Mouse (Mus musculus): ENCODE data around the gene Wscd1. TPM values are rescaled to one million over a fixed set of nuclear protein-coding genes. Genes with fewer than 3 reads are reported as not detected.

Wscd1 gene
- polyA plus RNA-seq, 1 experiment from 2014 or later, result 23.1 TPM

DNA sequence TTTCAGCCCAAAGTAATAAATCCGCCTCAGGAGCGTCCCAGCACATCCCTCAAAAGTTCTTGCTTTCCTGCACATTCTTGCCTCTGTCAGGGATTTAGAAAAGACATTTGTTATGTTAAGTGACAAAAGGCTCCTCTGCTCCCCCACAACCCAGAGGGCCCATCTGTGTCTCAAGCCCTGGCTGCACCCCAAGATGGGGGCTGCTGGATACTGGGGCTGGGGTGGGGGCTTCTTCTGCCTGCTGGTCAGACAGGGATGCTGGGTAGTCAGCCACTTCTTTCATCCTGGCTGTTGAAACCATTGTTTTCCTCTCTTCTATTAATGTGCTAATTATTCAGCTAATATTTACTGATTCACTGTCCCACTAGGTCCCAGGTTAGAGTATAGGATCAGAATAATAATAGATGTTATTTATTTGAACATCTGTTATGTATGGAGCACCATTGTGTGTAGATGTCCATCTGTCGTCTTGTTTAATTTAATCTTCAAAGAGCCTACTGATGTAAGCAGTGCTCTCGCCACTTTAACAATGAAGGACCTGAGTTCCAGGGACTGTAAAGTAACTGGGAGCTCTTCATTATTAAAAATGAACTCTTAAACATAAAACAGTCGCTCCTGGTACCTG is 14.0 kb downstream of the Wscd1 start:
- WGBS, result 18% methylated on average over 5 of the region's 5 CpGs

DNA sequence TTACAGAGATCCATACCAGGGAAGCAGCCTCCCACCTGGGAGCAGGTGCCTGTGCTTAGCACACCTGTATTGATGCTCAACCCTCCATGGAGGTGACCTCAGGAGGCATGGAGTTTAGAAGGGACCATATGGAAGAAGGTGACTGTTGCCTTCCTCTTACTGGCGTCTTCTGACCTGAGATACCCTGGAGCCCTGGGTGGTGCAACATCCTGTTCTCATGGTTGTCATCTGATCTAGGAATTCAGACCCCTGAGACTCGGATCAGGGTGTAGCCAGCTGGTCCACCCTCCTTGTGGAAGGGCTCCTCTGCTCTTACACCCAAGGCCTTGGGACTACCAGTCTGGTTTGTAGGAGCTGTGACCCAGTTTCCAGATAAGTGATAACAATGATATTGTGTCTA is 15.0 kb downstream of the Wscd1 start:
- H3K36me3 ChIP-seq (ENCODE audit: control insufficient read depth, insufficient read depth, low read length), result peaks cover 43% of the 10 kb centered on the region
- WGBS, result 88% methylated on average over 2 of the region's 2 CpGs
- no peak overlapping the region for H3K4me2 ChIP-seq (ENCODE audit: low read length)
- DNase-seq (ENCODE audit: low spot score) (no peak), ATAC-seq (no peak)
- no peaks in the 10 kb centered on the region for H3K27me3 ChIP-seq (replicated peaks; ENCODE audit: control insufficient read depth, insufficient read depth, low read length)
- H3K4me3 ChIP-seq (ENCODE audit: low read depth, low read length), result no peak overlapping the region
- H3K9ac ChIP-seq (ENCODE audit: low read length), result no peak overlapping the region
- peaks cover 19% of the 10 kb centered on the region for H3K4me1 ChIP-seq (ENCODE audit: control insufficient read depth, insufficient read depth, low read length)
- no peaks in the 10 kb centered on the region for H3K9me3 ChIP-seq (replicated peaks; ENCODE audit: control insufficient read depth, low read length)
- H3K27ac ChIP-seq (ENCODE audit: low read depth, low read length), result no peak overlapping the region

More for the DNA sequence above, 14.0 kb downstream of the Wscd1 start:
- Histone ChIP-seq H3K27ac (ENCODE audit: low read depth, low read length) (peak overlapping the region; percentile 77), H3K4me2 (ENCODE audit: low read length) (no peak overlapping the region), H3K4me1 (ENCODE audit: control insufficient read depth, insufficient read depth, low read length) (peaks cover 21% of the 10 kb centered on the region), H3K9ac (ENCODE audit: low read length) (no peak overlapping the region), H3K27me3 (replicated peaks; ENCODE audit: control insufficient read depth, insufficient read depth, low read length) (no peaks in the 10 kb centered on the region), H3K4me3 (ENCODE audit: low read depth, low read length) (no peak overlapping the region), H3K9me3 (replicated peaks; ENCODE audit: control insufficient read depth, low read length) (no peaks in the 10 kb centered on the region), H3K36me3 (ENCODE audit: control insufficient read depth, insufficient read depth, low read length) (peaks cover 36% of the 10 kb centered on the region)
- DNase-seq (ENCODE audit: low spot score) (peak; percentile 57), ATAC-seq (peak; percentile 67)

DNA sequence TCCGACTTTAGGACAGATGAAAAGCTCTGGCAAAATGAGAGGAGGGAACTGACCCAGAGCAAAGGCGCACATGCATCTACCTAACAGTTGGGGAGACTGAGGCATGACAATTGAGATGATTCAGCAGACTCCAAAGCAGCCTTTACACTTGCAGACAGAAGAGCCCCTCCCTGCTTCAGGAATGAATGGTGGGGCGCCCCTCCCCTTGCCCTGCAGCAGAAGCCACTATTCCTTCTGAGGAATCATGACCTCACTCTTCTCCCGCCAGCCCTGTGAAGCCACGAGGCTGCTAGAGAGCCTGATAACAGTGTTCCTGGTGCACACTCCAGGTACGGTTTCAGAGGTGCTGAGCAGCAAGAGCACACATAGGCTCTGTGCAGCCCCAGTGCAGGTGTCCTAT is 15.6 kb downstream of the Wscd1 start:
- WGBS, result 64% methylated on average over 6 of the region's 6 CpGs
- DNase-seq (ENCODE audit: low spot score) (no peak), ATAC-seq (no peak)
- no peaks in the 10 kb centered on the region for H3K27me3 ChIP-seq (replicated peaks; ENCODE audit: control insufficient read depth, insufficient read depth, low read length)
- no peak overlapping the region for H3K9ac ChIP-seq (ENCODE audit: low read length)
- no peaks in the 10 kb centered on the region for H3K9me3 ChIP-seq (replicated peaks; ENCODE audit: control insufficient read depth, low read length)
- no peak overlapping the region for H3K4me2 ChIP-seq (ENCODE audit: low read length)
- no peak overlapping the region for H3K4me3 ChIP-seq (ENCODE audit: low read depth, low read length)
- peaks cover 39% of the 10 kb centered on the region for H3K36me3 ChIP-seq (ENCODE audit: control insufficient read depth, insufficient read depth, low read length)
- H3K27ac ChIP-seq (ENCODE audit: low read depth, low read length), result no peak overlapping the region
- peaks cover 19% of the 10 kb centered on the region for H3K4me1 ChIP-seq (ENCODE audit: control insufficient read depth, insufficient read depth, low read length)

DNA sequence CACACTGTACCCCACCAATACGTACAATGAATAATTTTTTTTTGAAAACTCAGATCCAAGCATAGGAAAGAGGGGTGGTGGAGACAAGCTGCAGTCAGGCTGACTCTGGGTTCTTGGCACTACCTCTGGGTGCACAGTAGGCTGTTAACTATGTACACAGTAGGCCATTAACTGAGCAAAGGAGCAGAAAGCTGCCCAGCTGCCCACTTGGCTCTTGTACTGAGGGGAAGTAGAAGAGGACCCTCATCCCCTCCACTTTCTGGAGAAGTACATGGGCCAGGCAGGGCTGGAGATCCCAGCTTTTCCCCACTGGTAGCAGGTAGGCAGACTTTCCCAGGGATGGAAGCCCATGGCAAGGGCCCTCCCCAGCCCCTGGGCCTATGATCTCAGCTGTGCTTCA is 16.7 kb downstream of the Wscd1 start:
- Histone ChIP-seq H3K4me3 (ENCODE audit: low read depth, low read length) (no peak overlapping the region), H3K4me2 (ENCODE audit: low read length) (no peak overlapping the region), H3K36me3 (ENCODE audit: control insufficient read depth, insufficient read depth, low read length) (peaks cover 45% of the 10 kb centered on the region), H3K9ac (ENCODE audit: low read length) (no peak overlapping the region), H3K9me3 (replicated peaks; ENCODE audit: control insufficient read depth, low read length) (no peaks in the 10 kb centered on the region), H3K27me3 (replicated peaks; ENCODE audit: control insufficient read depth, insufficient read depth, low read length) (no peaks in the 10 kb centered on the region), H3K4me1 (ENCODE audit: control insufficient read depth, insufficient read depth, low read length) (peaks cover 19% of the 10 kb centered on the region), H3K27ac (ENCODE audit: low read depth, low read length) (no peak overlapping the region)
- no peak for DNase-seq (ENCODE audit: low spot score)
- 90% methylated on average over 1 of the region's 1 CpGs for WGBS
- no peak for ATAC-seq

DNA sequence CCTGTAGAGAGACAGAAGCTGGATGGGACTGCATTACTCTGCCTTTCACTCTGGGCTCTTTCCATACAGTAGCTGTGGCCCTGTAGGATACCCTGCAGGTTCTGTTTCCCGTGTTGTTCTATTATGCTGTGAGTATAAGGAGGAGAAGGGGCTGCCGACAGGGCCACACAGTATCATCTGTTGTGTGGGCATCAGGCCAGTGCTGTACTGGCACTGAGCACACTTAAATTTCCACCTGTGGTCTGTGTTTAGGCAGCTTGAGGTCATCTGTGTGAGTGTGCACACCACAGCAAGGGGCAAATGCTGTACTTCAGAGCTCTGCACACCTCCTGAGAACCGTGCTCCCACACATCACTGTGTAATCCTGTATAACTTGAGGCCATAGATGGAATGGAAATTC is 18.0 kb downstream of the Wscd1 start:
- Histone ChIP-seq H3K9ac (ENCODE audit: low read length) (no peak overlapping the region), H3K36me3 (ENCODE audit: control insufficient read depth, insufficient read depth, low read length) (peaks cover 57% of the 10 kb centered on the region), H3K4me3 (ENCODE audit: low read depth, low read length) (no peak overlapping the region), H3K9me3 (replicated peaks; ENCODE audit: control insufficient read depth, low read length) (no peaks in the 10 kb centered on the region), H3K4me2 (ENCODE audit: low read length) (no peak overlapping the region), H3K27ac (ENCODE audit: low read depth, low read length) (no peak overlapping the region), H3K4me1 (ENCODE audit: control insufficient read depth, insufficient read depth, low read length) (peaks cover 18% of the 10 kb centered on the region), H3K27me3 (replicated peaks; ENCODE audit: control insufficient read depth, insufficient read depth, low read length) (no peaks in the 10 kb centered on the region)
- 75% methylated on average over 3 of the region's 3 CpGs for WGBS
- ATAC-seq (no peak), DNase-seq (ENCODE audit: low spot score) (no peak)

DNA sequence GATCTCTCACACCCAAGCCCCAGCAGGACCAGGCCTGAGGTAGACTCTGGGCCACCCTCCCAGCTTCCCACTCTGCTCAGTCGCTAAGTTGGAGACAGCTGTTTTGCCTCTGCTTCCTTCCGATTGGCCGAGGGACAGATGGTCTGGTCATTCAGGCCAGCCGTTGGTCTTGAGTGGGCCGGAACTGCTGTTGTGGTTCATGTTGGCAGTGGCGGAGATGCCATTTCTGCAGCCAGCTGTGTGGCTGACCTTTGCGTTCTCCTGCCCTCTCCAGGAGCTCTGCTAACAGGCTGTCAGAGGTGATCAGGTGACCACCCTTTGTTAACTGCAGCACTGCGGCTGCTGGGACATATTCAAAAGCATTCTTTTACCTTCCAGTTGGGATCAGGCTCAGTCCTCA is 20.0 kb downstream of the Wscd1 start:
- Histone ChIP-seq H3K9ac (ENCODE audit: low read length) (no peak overlapping the region), H3K4me2 (ENCODE audit: low read length) (no peak overlapping the region), H3K36me3 (ENCODE audit: control insufficient read depth, insufficient read depth, low read length) (peaks cover 63% of the 10 kb centered on the region), H3K27ac (ENCODE audit: low read depth, low read length) (no peak overlapping the region), H3K4me3 (ENCODE audit: low read depth, low read length) (no peak overlapping the region), H3K27me3 (replicated peaks; ENCODE audit: control insufficient read depth, insufficient read depth, low read length) (no peaks in the 10 kb centered on the region), H3K9me3 (replicated peaks; ENCODE audit: control insufficient read depth, low read length) (no peaks in the 10 kb centered on the region), H3K4me1 (ENCODE audit: control insufficient read depth, insufficient read depth, low read length) (peaks cover 4% of the 10 kb centered on the region; the same call in 1 of the 2 replicates)
- ATAC-seq, result no peak
- no peak for DNase-seq (ENCODE audit: low spot score)
- WGBS, result 72% methylated on average over 8 of the region's 8 CpGs

DNA sequence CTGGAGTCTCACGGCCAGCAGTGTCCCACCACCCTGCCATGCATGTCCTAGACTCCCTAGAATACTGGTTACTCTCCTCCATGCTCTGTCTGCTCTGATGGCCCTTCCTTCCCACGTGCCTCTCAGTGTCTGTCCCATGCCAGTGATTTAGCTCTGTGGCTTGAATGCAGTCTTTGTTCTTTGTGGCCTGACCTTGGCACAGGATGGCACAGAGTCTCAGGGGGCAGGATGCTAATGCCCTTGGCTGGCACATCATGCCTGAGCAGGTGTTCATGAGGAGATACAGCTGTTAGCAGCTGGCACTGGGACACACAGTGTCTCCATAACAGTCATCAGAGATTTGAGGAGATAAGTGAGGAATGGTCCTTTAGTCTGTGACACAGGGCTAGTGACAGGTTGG is 20.8 kb downstream of the Wscd1 start:
- H3K9ac ChIP-seq (ENCODE audit: low read length), result no peak overlapping the region
- DNase-seq (ENCODE audit: low spot score) (no peak), ATAC-seq (no peak)
- peaks cover 68% of the 10 kb centered on the region for H3K36me3 ChIP-seq (ENCODE audit: control insufficient read depth, insufficient read depth, low read length)
- H3K4me2 ChIP-seq (ENCODE audit: low read length), result no peak overlapping the region
- H3K9me3 ChIP-seq (replicated peaks; ENCODE audit: control insufficient read depth, low read length), result no peaks in the 10 kb centered on the region
- 64% methylated on average over 2 of the region's 2 CpGs for WGBS
- peaks cover 4% of the 10 kb centered on the region; the same call in 1 of the 2 replicates for H3K4me1 ChIP-seq (ENCODE audit: control insufficient read depth, insufficient read depth, low read length)
- H3K4me3 ChIP-seq (ENCODE audit: low read depth, low read length), result no peak overlapping the region
- no peaks in the 10 kb centered on the region for H3K27me3 ChIP-seq (replicated peaks; ENCODE audit: control insufficient read depth, insufficient read depth, low read length)
- no peak overlapping the region for H3K27ac ChIP-seq (ENCODE audit: low read depth, low read length)

DNA sequence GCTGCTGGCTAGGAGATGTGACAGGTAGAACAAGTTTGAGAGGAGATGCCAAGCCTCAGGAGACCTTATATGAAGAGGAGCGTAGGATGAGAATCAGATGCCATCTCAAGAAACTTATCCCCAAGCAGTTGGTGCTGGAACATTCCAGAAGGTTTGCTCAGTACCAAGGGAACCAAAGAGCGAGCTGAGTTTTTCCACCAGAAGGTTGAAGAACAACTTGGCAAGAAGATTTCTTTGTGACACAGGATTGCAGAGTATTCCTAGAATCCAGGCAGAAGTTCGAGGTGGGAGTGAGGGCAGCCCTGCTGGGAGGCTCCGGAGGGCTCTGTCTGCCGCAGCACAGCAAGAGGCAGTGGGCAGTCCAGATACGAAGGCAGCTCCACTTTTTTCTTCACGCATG is 21.4 kb downstream of the Wscd1 start:
- 90% methylated on average over 7 of the region's 7 CpGs for WGBS
- Histone ChIP-seq H3K27me3 (replicated peaks; ENCODE audit: control insufficient read depth, insufficient read depth, low read length) (no peaks in the 10 kb centered on the region), H3K27ac (ENCODE audit: low read depth, low read length) (no peak overlapping the region), H3K9ac (ENCODE audit: low read length) (no peak overlapping the region), H3K4me1 (ENCODE audit: control insufficient read depth, insufficient read depth, low read length) (peaks cover 4% of the 10 kb centered on the region; the same call in 1 of the 2 replicates), H3K4me3 (ENCODE audit: low read depth, low read length) (no peak overlapping the region), H3K4me2 (ENCODE audit: low read length) (no peak overlapping the region), H3K9me3 (replicated peaks; ENCODE audit: control insufficient read depth, low read length) (no peaks in the 10 kb centered on the region), H3K36me3 (ENCODE audit: control insufficient read depth, insufficient read depth, low read length) (peaks cover 70% of the 10 kb centered on the region)
- DNase-seq (ENCODE audit: low spot score) (no peak), ATAC-seq (no peak)

DNA sequence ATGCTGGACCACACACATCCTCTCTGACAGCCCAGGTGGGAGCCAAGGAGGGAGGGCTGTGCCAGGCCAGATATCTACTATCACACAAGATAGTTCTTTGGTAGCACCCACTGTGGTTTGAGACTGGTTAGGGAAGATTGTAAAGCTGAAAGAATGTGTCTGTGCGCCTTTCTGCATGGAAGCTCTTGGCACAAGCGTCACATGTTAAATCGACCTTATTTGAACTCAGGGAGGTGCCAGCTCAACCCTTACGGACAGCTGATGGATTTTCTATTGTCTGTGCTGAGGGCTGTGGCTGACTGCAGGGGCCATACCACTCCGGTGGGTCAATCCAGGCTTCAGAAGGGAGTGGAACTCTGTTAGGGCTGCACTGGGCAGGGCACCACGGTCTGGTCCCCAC is 22.3 kb downstream of the Wscd1 start:
- Histone ChIP-seq H3K36me3 (ENCODE audit: control insufficient read depth, insufficient read depth, low read length) (peaks cover 65% of the 10 kb centered on the region), H3K4me1 (ENCODE audit: control insufficient read depth, insufficient read depth, low read length) (peaks cover 4% of the 10 kb centered on the region; the same call in 1 of the 2 replicates), H3K27ac (ENCODE audit: low read depth, low read length) (no peak overlapping the region), H3K9ac (ENCODE audit: low read length) (no peak overlapping the region), H3K9me3 (replicated peaks; ENCODE audit: control insufficient read depth, low read length) (no peaks in the 10 kb centered on the region), H3K4me2 (ENCODE audit: low read length) (no peak overlapping the region), H3K4me3 (ENCODE audit: low read depth, low read length) (no peak overlapping the region), H3K27me3 (replicated peaks; ENCODE audit: control insufficient read depth, insufficient read depth, low read length) (no peaks in the 10 kb centered on the region)
- 45% methylated on average over 6 of the region's 6 CpGs for WGBS
- DNase-seq (ENCODE audit: low spot score) (no peak), ATAC-seq (no peak)
